Mouse (Mus musculus) urinary bladder, postnatal 14 days (tissue): ENCODE measurements around the gene Glt6d1.

Experiments used
- DNase-seq: peaks from one replicate; pipeline ENCODE4 v3.0.0; 2021; ENCODE audit warnings: low spot score

Gene Glt6d1

DNA sequence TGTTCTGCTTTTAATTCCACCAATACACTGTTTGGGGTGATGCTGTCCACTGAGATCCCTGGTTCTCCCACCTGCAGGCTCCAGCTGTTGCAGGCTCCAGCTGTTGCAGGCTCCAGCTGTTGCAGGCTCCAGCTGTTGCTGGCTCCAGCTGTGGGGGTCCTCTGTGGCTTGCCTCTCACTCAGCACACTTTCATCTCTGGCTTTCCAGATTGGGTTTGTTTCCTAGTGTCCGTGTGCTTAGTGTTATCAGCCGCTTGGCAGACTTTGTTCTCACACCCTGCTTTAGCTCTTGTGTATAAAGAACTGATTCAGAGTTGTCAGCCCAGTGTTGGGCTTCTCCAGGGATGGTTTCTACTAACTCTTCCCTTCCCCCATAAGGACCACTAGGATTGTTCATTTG, 18.0 kb downstream of the Glt6d1 start:
- no peak for DNase-seq

DNA sequence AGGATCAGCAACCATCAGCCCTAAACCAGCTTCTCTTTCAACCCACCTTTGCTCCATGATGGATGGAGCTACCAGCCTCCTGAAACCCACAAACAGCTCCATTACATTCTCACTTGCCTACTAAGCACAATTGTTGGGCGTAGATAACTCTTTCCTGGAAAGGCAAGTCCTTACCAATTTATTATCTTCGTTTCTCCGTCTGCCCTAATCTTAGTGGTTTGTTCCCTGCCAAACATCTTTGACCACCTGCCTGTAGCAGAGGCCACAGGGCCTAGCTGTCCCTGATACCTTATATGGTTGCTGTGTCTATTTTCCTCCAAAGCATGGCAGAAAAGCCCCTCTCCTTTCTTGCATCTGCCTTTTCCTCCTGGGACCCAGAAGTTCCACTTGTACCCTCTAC, 26.6 kb downstream of the Glt6d1 start:
- no peak for DNase-seq

DNA sequence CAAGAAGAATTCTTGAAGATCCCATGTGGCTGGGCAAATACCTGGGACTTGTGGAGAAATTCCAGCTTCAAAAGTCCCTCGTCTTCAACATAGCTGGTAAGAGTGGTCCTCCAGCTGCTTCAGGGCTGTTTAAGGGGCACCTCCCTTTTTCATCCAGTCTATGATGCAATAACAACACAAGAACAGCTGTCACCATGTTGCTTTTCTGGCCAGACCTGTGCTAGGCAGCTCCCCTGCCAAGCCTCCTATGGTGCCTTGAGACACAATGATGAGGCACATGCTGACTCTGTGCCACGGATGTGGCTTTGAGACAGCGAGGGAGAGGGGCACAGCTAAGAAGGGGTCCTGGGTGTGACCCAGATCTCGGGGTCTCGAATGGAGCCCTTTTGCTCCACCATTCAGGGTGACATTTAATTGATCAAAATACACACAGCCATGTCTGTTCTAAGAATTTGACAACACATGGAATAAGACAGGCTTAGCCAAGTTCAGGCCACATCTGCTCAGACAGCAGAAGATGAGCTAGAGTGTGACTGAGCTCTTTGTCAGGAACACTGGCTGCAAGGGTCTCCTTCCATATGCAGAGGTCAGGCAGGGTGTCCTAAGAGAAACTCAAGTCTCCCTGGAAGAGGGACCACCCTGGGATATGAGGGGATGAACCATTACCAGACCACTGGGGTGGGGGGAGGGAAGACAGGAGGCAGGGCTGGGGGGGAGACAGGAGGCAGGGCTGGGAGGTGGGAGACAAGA, 29.9 kb downstream of the Glt6d1 start:
- DNase-seq = no peak

DNA sequence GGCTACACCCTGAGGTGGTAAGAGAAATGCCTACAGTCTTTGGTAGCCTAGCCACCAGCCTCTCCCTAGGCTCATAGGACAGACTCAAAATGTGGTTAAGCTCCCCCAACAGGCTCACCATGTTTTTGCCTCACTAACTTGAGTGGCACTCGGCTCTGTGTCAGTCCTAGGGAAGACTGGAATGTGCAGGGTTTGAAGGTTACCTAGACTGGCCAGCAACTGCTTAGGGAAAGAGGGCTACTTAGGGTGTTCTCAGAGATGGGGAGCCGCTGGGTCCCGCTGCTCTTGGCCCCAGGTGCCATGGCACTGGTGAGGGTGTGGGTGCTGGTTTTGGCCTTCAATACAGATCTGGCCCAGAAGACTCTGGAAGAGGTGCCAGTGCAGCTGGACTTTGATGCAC, 33.7 kb downstream of the Glt6d1 start, which contains the start of gene Gm13539:
Gene Gm13539 (plus strand): TSS at position 301 of the 400 bp plus-strand sequence.
- DNase-seq = no peak

DNA sequence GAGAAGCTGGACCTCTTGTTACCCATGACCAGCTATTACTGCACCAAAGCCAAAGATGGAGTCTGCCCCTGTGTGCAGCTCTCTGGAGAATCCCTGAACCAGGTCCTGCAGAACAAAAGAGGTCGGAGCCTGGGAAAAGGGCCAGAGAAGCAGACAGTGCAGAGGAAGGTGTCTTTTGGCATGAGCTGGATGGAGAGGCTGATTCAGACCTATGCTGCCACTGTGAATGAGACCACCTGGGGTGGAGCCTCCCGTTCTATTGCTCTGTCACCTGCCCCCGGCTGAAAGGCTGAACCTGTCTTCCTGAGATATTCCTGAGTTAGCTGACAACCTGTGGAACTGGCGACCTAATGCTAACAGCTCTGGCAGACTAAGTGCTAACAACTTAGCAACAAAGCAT, 34.7 kb downstream of the Glt6d1 start:
- DNase-seq = no peak

DNA sequence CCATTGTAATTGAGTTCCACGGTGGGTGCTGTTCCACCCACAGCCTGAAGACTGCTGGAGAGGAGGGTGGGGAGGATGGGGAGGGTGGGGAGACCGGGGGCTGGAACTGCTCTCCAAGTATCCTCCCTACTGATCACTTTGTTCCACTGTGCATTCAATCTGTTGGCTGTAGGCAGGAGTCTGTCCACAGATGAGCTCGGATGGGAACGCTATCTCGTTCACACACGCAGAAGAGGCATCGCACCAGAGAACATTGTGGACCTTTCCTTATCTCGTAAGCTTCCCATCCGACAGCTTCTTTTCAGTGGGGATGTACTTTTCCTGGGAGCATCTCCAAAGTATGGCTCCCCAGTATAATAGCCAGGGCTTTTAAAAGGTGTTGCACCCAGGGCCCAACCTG, 36.6 kb downstream of the Glt6d1 start:
- no peak for DNase-seq

DNA sequence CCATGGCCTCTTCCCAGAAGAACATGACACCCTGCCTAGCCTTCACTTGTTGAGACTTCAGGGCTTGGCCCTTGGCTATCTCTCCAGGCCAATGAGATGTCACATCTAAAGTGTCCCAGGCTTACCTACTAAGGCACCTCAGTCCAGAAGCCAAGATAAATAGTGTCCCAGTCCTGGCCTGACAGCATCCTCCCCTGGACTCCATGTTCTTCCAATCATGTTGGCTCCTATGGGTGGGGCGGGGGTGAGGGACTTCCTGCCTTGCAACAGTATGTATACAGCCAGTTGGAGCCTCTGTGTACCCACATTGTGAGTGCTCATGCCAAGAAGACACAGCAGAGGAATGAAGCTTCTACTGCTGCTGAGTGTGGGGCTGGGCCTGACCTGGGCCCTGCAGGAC, 38.9 kb downstream of the Glt6d1 start, which contains the start of gene Lcn11:
Gene Lcn11 (plus strand): TSS at position 301 of the 400 bp plus-strand sequence.
- no peak for DNase-seq

DNA sequence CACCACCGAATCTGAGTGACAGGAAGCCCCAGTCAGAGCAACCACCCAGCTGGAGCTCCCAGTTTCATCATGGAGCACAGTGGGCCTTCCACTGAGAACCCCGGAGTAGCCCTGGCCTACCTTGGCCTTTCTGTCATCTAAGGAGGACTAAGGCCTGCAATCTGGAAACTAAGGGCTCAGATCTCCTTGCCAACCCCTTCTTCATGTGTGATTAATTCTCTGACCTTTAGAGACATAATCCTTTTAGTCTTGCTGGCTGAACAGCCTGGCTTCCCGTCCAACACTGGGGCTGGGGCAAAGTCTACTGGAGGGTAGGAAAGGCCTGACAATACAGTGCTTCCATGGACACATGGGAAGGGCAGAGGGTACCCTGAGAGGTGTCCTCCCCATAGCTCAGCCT, 39.7 kb downstream of the Glt6d1 start:
- DNase-seq = no peak

DNA sequence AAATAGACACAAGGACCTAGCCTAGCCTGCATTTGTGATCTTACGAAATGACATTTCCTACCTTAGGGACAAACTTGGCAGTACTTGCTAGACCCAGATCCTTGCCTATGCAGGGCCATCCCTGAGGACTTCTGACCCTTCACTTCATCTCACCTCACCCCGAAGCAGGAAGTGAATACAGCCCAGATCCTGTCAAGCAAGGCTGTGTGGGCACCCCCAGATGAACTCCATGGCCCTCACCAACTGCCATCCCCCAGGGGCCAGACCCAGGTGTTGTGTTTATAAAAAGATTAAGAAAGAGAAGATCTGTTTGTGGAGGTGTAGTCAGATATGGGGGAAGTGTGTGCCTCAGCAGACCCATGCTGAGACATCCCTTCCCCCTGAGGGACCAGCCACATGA, 41.0 kb downstream of the Glt6d1 start:
- no peak for DNase-seq

DNA sequence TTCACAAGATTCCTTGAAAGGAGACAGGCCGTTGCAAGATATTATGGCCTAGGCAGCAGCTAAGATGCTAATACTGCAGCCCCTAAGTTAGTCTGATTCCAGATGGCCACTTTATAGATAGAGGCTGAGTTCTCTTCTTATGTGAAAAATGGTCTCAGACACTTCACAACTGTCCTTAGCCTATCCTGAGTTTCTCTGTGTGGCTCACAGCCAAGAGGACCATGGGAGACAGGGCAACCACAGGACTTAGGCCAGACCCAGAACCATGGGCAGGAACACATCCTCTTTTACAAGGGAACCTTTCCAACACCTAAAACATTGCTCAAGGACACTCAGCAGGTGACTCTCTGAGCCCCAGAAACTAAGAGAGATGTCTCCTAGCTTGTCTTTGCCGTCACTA, 42.1 kb downstream of the Glt6d1 start:
- no peak for DNase-seq

DNA sequence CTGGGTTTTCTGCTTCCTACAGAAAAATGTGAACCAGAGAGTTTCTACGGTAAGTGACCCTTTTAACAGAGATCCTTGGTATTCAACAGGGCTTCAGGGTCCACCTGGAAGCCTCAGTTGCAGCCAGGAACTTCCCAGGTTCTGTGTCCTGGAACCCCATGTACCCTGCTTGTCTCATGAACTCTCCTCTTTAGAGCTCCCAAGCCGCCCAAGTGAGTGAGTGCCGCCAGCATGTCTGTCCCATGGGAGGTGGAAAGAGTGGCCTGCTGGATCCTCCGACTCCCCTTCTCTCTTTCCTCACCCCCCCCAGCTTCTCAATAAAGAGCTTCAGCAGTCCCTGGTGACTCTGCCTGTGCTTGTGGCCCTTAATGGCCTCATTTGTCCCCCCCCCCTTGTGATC, 47.9 kb downstream of the Glt6d1 start:
- DNase-seq = no peak

DNA sequence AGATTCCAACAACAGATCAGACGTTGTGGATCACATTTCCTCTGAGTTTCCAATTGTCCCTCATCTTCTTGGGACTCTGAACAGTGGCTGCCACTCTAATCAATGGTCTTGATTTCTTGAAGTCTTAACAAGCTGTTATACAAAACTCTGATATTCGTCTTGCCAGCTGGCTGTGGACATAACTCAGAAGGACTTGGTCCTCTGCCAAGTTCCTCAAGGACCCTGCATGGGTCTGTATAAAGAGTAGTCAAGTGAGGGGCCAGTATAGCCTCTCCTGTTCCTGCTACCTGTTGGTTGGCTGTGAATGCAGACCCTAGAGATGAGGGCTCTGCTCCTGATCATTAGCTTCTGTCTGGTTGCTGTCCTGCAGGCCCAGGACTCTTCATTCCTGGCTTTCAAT, 50.4 kb downstream of the Glt6d1 start, which contains the start of gene Lcn3:
Gene Lcn3 (plus strand): TSS at position 301 of the 400 bp plus-strand sequence.
- DNase-seq = no peak

DNA sequence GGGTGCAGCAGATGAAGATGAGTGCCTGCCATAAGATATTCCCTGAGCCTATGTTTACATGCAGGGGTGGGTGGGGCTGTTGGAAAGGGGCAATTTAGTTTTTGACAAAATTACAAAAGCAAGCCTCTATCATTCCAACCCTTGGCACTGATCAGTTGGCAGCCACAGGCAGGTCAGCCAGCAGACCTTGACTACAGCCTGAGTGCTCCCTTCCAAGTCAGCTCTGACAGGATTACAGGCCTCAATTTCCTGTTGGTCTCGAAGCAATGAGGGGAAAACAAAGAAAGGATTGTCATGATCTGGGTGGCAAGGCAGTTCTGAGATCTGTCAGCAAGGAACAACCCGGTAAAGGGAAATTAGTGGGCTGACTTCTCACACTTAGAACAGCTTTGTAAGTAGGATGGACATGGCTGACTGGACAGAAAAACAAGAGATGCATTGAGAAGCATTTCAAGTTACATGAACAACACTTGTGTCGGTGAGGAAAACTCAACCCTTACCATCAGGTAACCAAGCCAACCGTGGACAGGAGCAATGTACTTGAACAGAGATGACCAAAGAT, 57.5 kb downstream of the Glt6d1 start:
- no peak for DNase-seq

DNA sequence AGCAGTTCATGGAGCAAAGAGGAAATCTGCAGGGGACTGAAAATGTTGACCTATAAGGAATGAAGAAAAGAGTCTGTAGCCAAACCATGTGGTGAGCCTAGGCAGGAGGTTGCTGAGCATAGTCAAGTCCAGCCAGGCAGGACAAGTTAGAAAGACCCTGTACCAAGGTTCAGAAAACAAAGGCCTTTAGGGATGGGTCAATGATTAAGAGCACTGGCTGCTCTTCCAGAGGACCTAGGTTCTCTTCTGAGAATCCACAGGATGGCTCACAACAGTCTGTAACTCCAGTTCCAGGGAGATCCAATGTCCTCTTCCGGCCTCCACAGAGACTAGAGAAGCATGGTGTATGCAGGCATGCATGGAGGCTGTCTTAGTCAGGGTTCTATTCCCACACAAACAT, 61.4 kb downstream of the Glt6d1 start:
- DNase-seq = no peak
